Mouse (Mus musculus): ENCODE results near the gene Xkr7.

GRCm38 (mm10) chr2:153003681-153004338 lies 27.8 kb upstream of the Xkr7 start:
- TF ChIP-seq CTCF (IDR thresholded peaks at IDR 0.05; ENCODE audit: borderline replicate concordance, control insufficient read depth, extremely low read depth, insufficient read depth, low read length, poor library complexity) = no peak
- no peak for TF ChIP-seq POLR2A (IDR thresholded peaks at IDR 0.05; ENCODE audit: control insufficient read depth, extremely low read depth, insufficient read depth, low read length, poor library complexity)
